Mouse (Mus musculus): Measurements from ENCODE around the gene 2310022B05Rik.

The 2310022B05Rik gene

GRCm38 (mm10) chr8:124604066-124604465 lies 59.1 kb downstream of the 2310022B05Rik start:
- DNase-seq = no peak

DNA sequence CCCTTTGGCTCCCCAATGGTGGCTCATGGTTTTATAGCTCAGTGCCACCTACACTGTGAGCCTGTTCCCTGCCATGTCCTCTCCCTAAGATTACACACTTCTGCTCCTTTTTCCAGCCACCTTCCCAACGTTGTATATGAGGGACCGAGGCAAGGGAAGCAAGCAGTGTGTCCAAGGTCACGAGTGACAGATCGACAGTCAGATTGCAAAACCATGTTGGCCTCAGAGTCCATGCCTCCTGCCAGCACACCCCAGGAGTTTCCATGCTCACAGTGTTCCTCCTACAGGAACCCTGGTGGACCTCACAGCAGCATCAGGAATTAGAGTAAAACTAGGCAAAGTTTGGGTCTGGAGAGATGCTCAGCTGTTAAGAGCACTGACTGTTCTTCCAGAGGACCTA lies 73.8 kb downstream of the 2310022B05Rik start:
- no peak for DNase-seq

DNA sequence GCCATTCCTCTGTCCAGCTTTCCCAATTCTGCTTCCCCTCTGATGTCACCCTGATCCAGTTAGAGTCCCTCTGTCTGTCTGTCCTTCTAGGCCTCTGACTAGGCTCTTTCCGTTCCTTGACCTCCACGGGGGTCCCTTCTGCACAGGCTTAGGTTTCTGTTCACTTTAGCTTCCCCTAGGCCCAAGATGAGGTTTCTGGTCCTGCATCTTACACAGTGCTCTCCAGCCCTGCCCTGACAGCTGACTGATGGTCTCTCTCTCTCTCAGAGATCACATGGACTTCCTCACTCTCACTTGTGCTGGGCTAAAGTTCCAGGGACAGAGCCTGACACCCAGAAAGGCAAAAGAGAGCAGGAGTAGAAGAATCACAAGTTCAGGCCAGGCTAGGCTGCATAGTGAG lies 76.6 kb downstream of the 2310022B05Rik start:
- DNase-seq = no peak

Measured in kidney, postnatal 4 days (tissue).